ENCODE assay signal across 15 mouse cellular contexts in the genomic region with DNA sequence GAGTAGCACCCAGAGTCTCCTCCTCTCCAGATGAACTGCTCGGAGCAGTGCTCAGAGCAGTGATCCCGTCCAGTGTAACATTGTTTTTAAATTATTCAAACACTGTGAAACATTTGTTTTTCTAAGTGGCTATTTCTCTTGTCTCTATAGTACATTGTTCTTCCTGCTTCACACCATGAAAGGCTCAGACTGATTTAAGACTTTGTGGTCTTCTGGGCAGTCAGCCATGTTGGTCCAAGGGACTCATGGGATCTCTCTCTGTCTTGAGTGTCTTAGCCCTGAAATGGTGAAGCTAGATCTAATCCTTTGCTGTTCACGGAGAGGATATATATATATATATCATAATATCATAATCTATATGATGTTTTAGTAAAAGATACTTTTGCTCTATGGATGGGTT.
"Had no signal": no experiment of that assay in that cellular context is flagged by ENCODE, and none has a peak within 500 bp of the region (broad histone marks: within the 10 kb centered on the region; RNA-seq: fewer than 3 reads in every experiment).

No protein-coding gene starts in this region.

- H3K9me3 ChIP-seq: neural tube, embryonic 15.5 days; stomach, embryonic 15.5 days had no signal

- H3K27me3 ChIP-seq: neural tube, embryonic 15.5 days; stomach, embryonic 15.5 days had no signal

- H3K9ac ChIP-seq: neural tube, embryonic 15.5 days; stomach, embryonic 15.5 days had no signal

- H3K36me3 ChIP-seq: neural tube, embryonic 15.5 days; stomach, embryonic 15.5 days had no signal

- H3K27ac ChIP-seq: neural tube, embryonic 15.5 days; stomach, embryonic 15.5 days; stomach, postnatal 0 days had no signal

- H3K4me3 ChIP-seq: neural tube, embryonic 15.5 days; stomach, embryonic 15.5 days had no signal

- DNase-seq: retina, postnatal 1 day; right cerebral cortex, adult 18-20 months; right cerebral cortex, postnatal 14 days; right cerebral cortex, postnatal 25 days; right cerebral cortex, postnatal 4 days; spleen, adult 18-20 months; thymus, adult 18-20 months; thymus, adult 2 months; thymus, postnatal 14 days; thymus, postnatal 25 days; thymus, postnatal 36 days; thymus, postnatal 4 days had no signal

- H3K4me2 ChIP-seq: neural tube, embryonic 15.5 days; stomach, embryonic 15.5 days had no signal
